Mouse (Mus musculus) small intestine, adult 10 weeks (tissue): ENCODE results near the gene Gtf2f2. TPM values are rescaled to one million over a fixed set of nuclear protein-coding genes. Genes with fewer than 3 reads are reported as not detected.

Experiments
- polyA plus RNA-seq: library from polyadenylated mRNA; stranded (reverse); fragments of 350-450 nt; fragmentation: Illumina TruSeq; extraction: RNeasy Lipid Tissue Mini Kit (QIAGEN cat#74804); gene quantifications from one replicate; pipeline ENCODE4 v1.2.3, GENCODE M21; 2014; ENCODE audit warnings: low replicate concordance

The Gtf2f2 gene
- polyA plus RNA-seq = 43.4 TPM

DNA sequence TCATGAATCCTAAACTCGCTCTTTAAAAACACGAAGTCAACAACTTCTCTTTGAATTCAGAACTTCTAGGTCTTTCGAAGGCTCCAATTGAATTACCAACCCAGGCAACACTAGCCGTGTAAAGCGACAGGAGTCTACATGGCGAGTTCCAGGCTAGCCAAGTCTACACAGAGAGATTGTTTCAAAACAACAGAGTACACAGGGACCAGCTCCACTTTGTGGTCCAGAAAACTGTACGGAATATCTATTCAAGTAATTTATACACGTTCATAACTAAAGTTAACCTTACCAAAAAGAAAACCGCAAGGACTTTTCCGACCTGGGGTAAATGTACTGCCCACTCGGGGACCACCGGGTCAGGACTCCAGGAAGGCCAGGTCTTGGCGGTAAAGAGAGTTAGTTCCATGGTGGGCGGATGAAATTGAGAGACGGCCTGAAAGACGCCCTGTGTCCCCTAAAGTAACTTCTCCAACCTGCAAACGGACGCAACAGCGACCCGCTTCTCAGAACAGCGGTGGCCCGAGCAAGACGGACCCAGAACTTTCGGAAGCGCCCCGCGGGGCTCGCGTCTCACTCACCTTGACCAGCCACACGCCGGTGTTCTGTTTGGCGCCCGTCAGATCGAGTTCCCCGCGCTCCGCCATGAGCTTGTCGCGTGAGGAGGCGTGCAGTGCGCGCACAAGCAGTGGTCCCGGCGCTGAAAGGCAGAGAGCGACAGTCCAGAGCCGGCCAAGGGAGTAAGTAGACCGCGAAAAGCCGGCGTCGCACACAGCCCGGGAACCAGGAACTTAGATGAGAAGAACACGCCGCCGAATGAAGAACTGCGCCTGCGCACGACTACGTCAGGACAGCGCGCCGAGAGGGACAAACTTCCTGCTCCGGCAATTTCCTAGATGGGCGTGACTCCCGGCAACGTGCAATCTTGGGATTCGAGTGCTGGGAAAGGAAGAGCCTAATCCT is at the start of gene Gtf2f2:
TSS of gene Gtf2f2 (minus strand) at position 764 of the 960 bp plus-strand sequence.

DNA sequence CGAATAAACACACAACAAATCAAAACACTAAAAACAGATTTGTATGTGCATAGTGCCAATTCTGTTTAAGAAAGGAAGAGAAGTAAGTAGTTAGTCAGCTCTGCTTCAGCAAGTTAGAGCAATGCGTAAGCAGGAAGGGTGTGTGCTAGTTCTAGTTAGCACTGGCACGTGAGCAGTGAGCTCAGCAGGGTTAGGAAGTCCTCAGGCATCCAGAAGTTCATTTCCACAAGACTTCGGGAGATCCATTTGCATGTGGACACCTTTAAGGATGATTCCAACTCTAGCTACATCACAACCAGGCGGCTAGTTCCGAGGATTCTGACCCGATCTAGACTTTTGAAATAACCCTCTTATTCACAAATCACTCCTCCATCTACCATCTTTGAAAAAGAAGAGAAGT is 55.9 kb downstream of the Gtf2f2 start, which contains the start of gene Kctd4:
TSS of gene Kctd4 (plus strand) at position 244 of the 400 bp plus-strand sequence.

Other genes with a start within 250 kb of the Gtf2f2 start
- gene Slc25a30, start 223.8 kb downstream of the Gtf2f2 start, polyA plus RNA-seq = 8.4 TPM
- gene Tpt1, start 165.8 kb downstream of the Gtf2f2 start, polyA plus RNA-seq = 13,192 TPM
- gene Kctd4, start 55.9 kb downstream of the Gtf2f2 start, polyA plus RNA-seq = not detected
- 37.2 TPM for gene Gpalpp1, start 99.9 kb upstream of the Gtf2f2 start, polyA plus RNA-seq
- 17.0 TPM for gene Nufip1, start 100.0 kb upstream of the Gtf2f2 start, polyA plus RNA-seq